Mouse (Mus musculus) adrenal gland, adult 18-20 months (tissue): ENCODE data around the gene Vmn2r77. TPM values are rescaled to one million over a fixed set of nuclear protein-coding genes. Genes with fewer than 3 reads are reported as not detected.
"Not testable (repeated sequence)": the region's sequence is repeated elsewhere in the genome, so short reads cannot be mapped to it uniquely, and the experiment has no call there.

Source experiments
- DNase-seq, 2 experiments: peaks; one replicate each; pipeline ENCODE4 v3.0.0; 2021 to 2022; ENCODE audit warnings: low spot score in 2 of 2
- long read RNA-seq, 2 experiments: library from polyadenylated mRNA; stranded (forward); transcript quantifications; one replicate each; pipeline ENCODE4 v2.0.0; 2021
- total RNA-seq, 2 experiments: library from RNA; stranded (reverse); gene quantifications; 1 replicate in 1 of 2; 2 replicates in 1 of 2; pipeline ENCODE4 v1.2.3; 2021

The Vmn2r77 gene
- total RNA-seq, result not detected
- long read RNA-seq, experiment 1, result 0 reads
- long read RNA-seq, experiment 2, result 0 reads

DNA sequence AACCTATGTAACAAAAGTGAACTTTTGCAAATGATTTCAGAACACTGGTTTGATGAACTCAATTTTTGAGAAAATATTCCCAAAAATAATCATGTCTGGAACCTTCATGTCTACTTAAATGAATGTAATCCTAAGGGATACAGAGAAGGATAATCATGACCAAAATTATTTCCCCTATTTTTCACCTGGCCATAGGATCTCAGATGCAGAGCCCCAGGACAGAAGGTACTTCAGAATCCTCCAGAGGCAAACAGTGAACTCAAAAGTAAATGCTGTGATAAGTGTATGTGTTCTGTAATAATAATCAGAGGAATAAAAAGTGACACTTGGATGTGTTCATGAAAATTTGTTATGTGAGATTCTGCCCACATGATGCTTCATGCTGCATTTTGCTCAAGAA is at the start of gene Vmn2r77:
Gene Vmn2r77, plus strand, starts transcription at position 301 of the 400 bp plus-strand sequence.
- DNase-seq, result no peak

DNA sequence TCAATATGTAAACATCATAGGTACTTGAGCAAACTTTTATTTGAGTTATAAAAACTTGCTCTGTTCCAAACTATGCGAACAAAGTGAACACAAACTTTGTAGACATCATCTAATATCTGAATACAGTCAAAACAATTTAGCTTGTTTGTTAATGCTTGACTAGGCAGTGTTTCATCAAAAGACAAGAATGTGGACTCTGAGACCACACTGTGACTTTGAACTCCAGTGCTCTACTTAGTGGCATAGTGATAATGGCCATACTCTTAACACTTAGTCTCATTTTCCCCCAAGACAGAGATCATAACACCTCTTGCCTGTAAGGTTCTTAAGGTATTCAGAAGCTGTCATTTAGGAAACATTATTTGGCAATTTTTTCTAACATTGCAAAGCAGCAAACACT is 34.1 kb upstream of the Vmn2r77 start:
- DNase-seq, result no peak

DNA sequence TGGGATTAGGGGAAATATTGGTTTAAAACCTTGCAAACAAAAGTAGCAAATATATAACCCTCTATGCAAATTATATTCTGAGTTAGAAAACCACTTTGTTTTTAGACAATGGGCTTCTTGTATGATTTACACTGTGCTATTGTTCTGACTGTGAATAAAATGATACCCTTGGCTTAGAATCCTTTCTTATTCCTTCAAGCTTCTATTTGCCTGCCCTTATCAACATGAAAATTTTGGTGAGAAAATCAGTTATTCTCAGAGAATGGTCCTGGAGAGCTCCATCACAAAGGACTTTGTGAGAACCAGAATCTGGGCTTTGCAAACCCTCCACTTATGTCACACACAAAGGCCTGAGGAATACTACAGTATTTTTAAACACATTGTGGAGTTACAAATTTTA is 30.2 kb upstream of the Vmn2r77 start:
- no peak for DNase-seq

- no peak for DNase-seq
Measured at GRCm38 (mm10) chr7:86771621-86772020, 23.2 kb upstream of the Vmn2r77 start.

DNA sequence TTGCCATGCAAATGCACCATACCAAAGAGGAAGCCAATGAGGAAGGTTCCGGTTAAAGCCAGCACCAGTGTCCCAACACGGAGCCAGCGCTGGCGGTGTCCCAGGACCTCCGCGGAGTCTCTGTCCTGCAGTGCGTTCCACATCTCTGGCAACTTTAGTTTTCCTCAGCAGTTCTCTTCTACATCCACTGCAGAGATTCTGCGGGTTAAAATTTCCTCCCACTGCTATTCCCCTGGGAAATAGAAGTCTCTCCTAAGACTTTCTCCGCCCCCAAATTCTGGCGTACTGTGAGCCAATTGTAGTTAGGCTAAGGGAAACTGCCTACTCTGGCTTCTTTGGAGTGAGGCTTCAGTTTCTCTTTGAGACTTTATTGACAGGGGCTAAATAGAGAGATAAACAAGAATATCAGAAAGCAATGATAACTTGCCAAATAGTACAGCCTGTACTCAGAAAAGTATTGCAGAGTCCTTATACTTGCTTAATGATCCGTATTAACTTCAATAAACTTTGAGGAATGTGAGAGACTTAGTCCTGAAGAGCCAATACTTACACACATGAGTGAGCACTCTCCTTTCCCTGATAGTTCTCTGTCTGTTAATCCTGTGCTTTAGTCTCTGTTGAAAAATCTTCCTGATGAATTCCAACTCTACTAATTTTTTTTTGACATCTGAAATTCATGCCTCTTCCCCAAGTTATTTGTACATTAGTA is 19.1 kb upstream of the Vmn2r77 start, which contains the start of gene Folh1:
Gene Folh1, minus strand, starts transcription at position 327 of the 709 bp plus-strand sequence.
- no peak for DNase-seq

DNA sequence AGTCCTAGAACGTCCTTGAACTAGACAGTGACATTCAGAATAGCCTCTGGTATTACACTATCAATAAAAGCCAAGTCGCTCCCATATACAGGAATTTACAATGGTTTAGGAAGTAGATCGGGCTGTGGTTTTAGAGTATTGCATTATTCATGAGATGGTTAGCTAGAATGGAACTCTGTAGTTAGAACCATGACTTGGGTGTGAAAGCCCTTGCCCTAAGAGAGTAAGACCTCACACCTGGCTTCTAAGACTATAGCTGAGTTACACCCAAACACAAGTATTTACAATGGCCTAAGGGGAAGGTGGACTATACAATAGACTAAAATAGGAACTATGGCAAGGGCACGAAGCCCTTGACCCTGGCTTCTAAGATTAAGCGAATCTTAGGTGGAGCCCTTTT is 20.4 kb downstream of the Vmn2r77 start:
- DNase-seq, result not testable (repeated sequence)

- DNase-seq, result not testable (repeated sequence)
Measured at GRCm38 (mm10) chr7:86815716-86816115, 20.9 kb downstream of the Vmn2r77 start.

DNA sequence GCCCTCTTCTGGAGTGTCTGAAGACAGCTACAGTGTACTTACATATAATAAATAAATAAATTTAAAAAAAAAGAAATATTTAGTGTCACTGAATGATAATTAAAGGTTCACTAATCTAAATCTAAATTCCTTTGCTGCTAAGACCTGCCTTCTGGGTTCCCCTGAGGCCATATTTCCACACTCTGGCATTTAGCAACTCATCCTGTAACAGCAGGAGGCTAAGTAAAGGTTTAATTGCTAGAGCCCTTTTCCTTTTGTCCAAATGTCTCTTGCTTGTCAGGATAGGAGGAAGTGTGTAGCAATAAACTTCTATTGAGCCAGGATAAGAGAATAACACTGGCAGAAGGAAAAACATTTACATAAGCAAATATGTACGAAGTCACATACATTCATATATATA is 21.6 kb downstream of the Vmn2r77 start:
- no peak for DNase-seq

Other genes with a start within 250 kb of the Vmn2r77 start
- not detected for gene Olfr295, start 211.2 kb upstream of the Vmn2r77 start, total RNA-seq
- gene Olfr294, start 178.4 kb upstream of the Vmn2r77 start, total RNA-seq, result not detected
- gene Olfr293, start 146.0 kb upstream of the Vmn2r77 start, total RNA-seq, result not detected
- not detected for gene Olfr292, start 106.7 kb upstream of the Vmn2r77 start, total RNA-seq
- 1 to 10 TPM; 1.2 to 1.8 TPM for gene Folh1, start 19.1 kb upstream of the Vmn2r77 start, total RNA-seq
- not detected for gene Vmn2r78, start 120.1 kb downstream of the Vmn2r77 start, total RNA-seq
- not detected for gene Vmn2r79, start 201.1 kb downstream of the Vmn2r77 start, total RNA-seq